Mouse (Mus musculus): Measurements from ENCODE around the gene Mars2. TPM values are rescaled to one million over a fixed set of nuclear protein-coding genes. Genes with fewer than 3 reads are reported as not detected.

Gene Mars2
- polyA plus RNA-seq (2014; fragmentation: Nextera tagmentation; extraction: Ambion mirVana) = 3.4 and 3.9 TPM in 2 replicates

DNA sequence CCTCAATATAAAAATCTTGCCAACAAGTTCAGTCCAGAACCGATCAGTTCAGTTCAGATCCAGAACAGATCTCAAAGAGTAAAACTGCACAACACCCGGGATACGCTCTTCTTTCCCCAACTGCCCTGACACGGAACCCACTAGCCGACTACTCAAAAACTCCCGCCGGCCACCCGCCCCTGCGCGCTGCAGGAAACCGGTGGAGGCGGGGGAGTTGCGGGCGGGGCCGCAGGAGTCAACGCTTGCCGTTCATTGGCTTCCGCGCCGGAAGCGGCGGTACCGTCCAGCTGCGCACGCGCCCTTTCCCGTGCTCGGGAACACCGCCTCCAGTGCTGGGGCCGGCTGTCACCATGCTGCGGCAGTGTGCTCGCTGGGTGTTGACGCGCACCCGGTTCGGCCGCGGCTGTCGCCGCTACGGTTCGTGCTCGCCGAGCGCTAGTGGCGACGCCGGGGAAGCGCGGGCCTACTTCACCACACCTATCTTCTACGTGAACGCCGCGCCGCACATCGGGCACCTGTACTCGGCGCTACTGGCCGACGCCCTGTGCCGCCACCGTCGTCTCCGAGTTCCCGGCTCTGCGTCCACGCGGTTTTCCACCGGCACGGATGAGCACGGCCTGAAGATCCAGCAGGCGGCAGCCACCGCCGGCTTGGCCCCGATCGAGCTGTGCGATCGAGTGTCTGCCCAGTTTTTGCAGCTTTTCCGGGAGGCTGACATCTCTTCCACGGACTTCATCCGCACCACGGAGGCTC is at the start of gene Mars2:
TSS of gene Mars2 (plus strand) at position 288 of the 753 bp plus-strand sequence.
- under 1% methylated on average over 82 of the region's 82 CpGs for WGBS
- Histone ChIP-seq H3K9me3 (ENCODE audit: control insufficient read depth, low read length) (no peaks in the 10 kb centered on the region), H3K27ac (peak within 1 kb of the TSS; percentile 93), H3K4me1 (replicated peaks; ENCODE audit: control insufficient read depth, insufficient read depth, low read length) (peaks cover 38% of the 10 kb centered on the region), H3K27me3 (ENCODE audit: control insufficient read depth, insufficient read depth, low read length) (no peaks in the 10 kb centered on the region), H3K4me3 (replicated peaks; ENCODE audit: low read length) (peak within 1 kb of the TSS; percentile 92), H3K4me2 (replicated peaks) (peak within 1 kb of the TSS; percentile 99), H3K36me3 (replicated peaks; ENCODE audit: control insufficient read depth, insufficient read depth) (no peaks in the 10 kb centered on the region), H3K9ac (peak within 1 kb of the TSS; percentile 90)
- ATAC-seq (ENCODE audit: low FRiP score) (peak; percentile 99), DNase-seq (ENCODE audit: low spot score) (peak; percentile 97)

DNA sequence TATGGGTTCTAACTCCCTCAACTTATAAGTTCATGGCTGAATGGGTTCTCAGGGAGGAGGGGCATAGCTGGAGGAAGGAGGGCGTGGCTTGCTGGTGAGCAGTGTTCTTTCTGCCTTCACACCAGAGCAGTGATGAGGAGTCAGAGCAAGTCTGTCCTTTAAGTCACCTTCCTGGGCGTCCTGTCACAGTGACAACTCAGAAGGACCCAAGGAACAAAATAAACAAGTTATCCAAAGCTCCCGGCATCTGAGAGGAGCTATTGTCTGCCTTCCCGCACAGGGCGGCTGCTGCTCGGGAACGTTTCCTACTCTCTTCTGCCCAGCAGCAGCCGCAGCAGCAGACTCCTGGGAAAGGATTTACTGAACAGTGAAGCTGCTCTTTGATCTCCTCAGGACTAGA is 45.0 kb upstream of the Mars2 start:
- ATAC-seq (ENCODE audit: low FRiP score) (peak; percentile 68; the same call in 1 of the 2 replicates), DNase-seq (ENCODE audit: low spot score) (peak; percentile 44)

DNA sequence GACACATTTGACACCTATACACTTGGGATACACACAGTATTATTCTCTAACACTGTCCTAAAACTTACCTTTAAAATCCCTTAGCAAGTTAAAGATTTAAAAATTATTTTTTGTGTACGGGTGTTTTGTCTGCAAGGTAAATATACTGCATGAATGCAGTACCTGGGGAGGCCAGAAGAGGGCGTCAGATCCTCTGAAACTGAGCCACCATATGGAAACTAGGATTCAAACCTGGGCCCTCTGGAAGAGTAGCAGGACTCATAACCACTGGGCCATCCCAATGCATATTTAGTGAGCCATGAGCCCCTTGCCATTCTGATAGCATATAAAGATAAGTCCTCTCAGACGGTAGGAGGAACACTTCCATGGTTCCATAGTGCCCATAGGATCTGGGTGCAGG is 44.2 kb upstream of the Mars2 start:
- 57% methylated on average over 3 of the region's 3 CpGs for WGBS

More for the DNA sequence above, 45.0 kb upstream of the Mars2 start:
- H3K9me3 ChIP-seq (ENCODE audit: control insufficient read depth, low read length) = no peaks in the 10 kb centered on the region
- H3K27me3 ChIP-seq (ENCODE audit: control insufficient read depth, insufficient read depth, low read length) = no peaks in the 10 kb centered on the region
- peak overlapping the region; percentile 28; the same call in 1 of the 2 replicates for H3K27ac ChIP-seq
- H3K4me1 ChIP-seq (replicated peaks; ENCODE audit: control insufficient read depth, insufficient read depth, low read length) = peaks cover 17% of the 10 kb centered on the region
- H3K36me3 ChIP-seq (replicated peaks; ENCODE audit: control insufficient read depth, insufficient read depth) = no peaks in the 10 kb centered on the region
- H3K9ac ChIP-seq = peak overlapping the region; percentile 37; the same call in 1 of the 2 replicates
- H3K4me3 ChIP-seq (replicated peaks; ENCODE audit: low read length) = peak overlapping the region; percentile 23
- peak overlapping the region; percentile 46 for H3K4me2 ChIP-seq (replicated peaks)
- 17% methylated on average over 8 of the region's 8 CpGs for WGBS

DNA sequence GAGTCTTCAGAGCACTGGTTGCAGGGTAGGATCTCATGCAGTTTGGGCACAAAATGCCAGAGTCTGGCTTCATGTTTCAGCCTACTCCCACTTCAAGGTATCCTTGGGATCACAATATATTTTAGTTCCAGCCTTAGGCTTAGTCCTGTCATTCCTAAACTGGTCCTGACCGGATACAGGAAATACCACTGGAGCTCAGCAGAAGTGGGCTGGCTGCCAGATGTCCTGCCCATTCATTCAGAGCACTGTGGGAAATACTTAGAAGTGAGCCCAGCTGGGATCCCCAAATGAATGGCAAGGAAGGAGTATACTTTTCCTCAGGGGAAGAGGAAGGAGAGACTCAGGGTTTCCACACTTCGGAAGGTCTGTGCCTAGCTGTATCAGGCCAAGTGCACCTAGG is 43.7 kb upstream of the Mars2 start:
- WGBS = 58% methylated on average over 2 of the region's 2 CpGs
- H3K27ac ChIP-seq = no peak overlapping the region; the same call in 1 of the 2 replicates

More for the DNA sequence above, 44.2 kb upstream of the Mars2 start:
- Histone ChIP-seq H3K9me3 (ENCODE audit: control insufficient read depth, low read length) (no peaks in the 10 kb centered on the region), H3K27me3 (ENCODE audit: control insufficient read depth, insufficient read depth, low read length) (no peaks in the 10 kb centered on the region), H3K36me3 (replicated peaks; ENCODE audit: control insufficient read depth, insufficient read depth) (no peaks in the 10 kb centered on the region), H3K4me1 (replicated peaks; ENCODE audit: control insufficient read depth, insufficient read depth, low read length) (peaks cover 17% of the 10 kb centered on the region), H3K9ac (no peak overlapping the region), H3K4me2 (replicated peaks) (no peak overlapping the region), H3K27ac (no peak overlapping the region), H3K4me3 (replicated peaks; ENCODE audit: low read length) (no peak overlapping the region)
- ATAC-seq (ENCODE audit: low FRiP score) (no peak), DNase-seq (ENCODE audit: low spot score) (no peak)

DNA sequence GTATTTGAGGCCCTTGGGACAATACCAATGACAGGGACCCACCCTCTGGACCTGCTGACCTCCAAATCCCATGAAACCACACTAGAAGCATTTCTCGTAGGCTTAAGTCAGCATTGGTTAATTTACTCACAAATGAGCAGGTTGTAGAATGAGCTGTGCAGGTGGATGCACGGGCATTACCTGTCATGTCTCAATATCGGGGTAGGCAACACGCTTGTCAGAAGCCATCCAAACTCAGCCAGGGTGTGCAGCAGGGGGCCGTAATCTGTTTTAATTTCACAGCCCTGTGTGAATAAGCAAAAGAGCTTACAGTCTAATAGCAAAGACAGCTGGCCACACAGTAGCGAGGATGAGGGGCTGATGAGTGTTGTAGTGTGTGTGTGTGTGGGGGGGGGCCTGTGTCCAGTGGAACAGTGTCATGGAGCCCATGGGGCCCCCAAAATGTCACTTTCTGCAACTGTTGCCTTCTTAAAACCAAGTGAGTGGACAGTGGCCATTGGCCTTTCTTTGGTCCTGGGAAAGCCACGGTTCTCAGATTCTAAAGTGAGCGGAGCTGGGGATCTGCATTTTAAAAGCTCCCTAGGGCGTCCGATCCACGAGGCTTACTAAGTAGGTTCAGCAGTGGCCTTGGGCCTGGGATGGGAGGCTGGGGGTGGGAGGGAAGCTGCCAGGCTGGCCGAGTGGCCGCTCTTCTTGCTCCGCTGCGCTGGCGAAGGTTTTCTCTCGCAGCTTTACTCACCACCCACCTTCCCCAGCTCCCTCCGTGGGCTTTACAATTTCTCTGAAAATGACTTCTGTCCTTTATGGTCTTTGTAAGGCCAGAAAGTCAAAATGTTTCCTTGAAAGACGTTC is 42.7 kb upstream of the Mars2 start:
- DNase-seq (ENCODE audit: low spot score) (no peak), ATAC-seq (ENCODE audit: low FRiP score) (peak; percentile 41; the same call in 1 of the 2 replicates)
- Histone ChIP-seq H3K27me3 (ENCODE audit: control insufficient read depth, insufficient read depth, low read length) (no peaks in the 10 kb centered on the region), H3K27ac (no peak overlapping the region), H3K9me3 (ENCODE audit: control insufficient read depth, low read length) (no peaks in the 10 kb centered on the region), H3K4me3 (replicated peaks; ENCODE audit: low read length) (no peak overlapping the region), H3K36me3 (replicated peaks; ENCODE audit: control insufficient read depth, insufficient read depth) (no peaks in the 10 kb centered on the region), H3K4me2 (replicated peaks) (peak overlapping the region; percentile 38), H3K9ac (peak overlapping the region; percentile 21; the same call in 1 of the 2 replicates), H3K4me1 (replicated peaks; ENCODE audit: control insufficient read depth, insufficient read depth, low read length) (peaks cover 17% of the 10 kb centered on the region)
- WGBS = 24% methylated on average over 19 of the region's 19 CpGs

More for the DNA sequence above, 43.7 kb upstream of the Mars2 start:
- peaks cover 17% of the 10 kb centered on the region for H3K4me1 ChIP-seq (replicated peaks; ENCODE audit: control insufficient read depth, insufficient read depth, low read length)
- no peaks in the 10 kb centered on the region for H3K36me3 ChIP-seq (replicated peaks; ENCODE audit: control insufficient read depth, insufficient read depth)
- ATAC-seq (ENCODE audit: low FRiP score) = peak; percentile 15; the same call in 1 of the 2 replicates
- no peak overlapping the region for H3K4me3 ChIP-seq (replicated peaks; ENCODE audit: low read length)
- no peak overlapping the region for H3K4me2 ChIP-seq (replicated peaks)
- H3K27me3 ChIP-seq (ENCODE audit: control insufficient read depth, insufficient read depth, low read length) = no peaks in the 10 kb centered on the region
- H3K9ac ChIP-seq = no peak overlapping the region
- no peak for DNase-seq (ENCODE audit: low spot score)
- H3K9me3 ChIP-seq (ENCODE audit: control insufficient read depth, low read length) = no peaks in the 10 kb centered on the region

DNA sequence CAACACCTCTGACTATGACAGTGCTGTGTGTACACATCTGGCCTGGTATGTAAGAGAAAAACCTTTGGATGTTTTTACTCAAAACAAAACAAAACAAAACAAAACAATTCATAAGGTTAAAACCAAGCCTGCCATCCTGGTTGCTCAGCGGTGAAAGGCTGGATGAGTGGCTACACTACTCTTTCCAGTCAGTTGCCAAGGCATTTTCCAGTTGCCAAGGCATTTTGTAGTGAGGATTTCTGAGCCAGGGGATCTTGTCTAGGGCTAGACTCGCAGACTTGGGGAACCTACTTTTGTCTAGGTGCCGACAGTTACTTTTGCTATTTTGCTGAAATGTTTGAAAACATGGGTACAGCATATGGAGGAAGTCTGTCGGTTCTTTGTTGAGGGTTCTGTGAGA is 42.0 kb upstream of the Mars2 start:
- Histone ChIP-seq H3K36me3 (replicated peaks; ENCODE audit: control insufficient read depth, insufficient read depth) (no peaks in the 10 kb centered on the region), H3K27me3 (ENCODE audit: control insufficient read depth, insufficient read depth, low read length) (no peaks in the 10 kb centered on the region), H3K27ac (no peak overlapping the region), H3K4me1 (replicated peaks; ENCODE audit: control insufficient read depth, insufficient read depth, low read length) (peaks cover 17% of the 10 kb centered on the region), H3K4me2 (replicated peaks) (peak overlapping the region; percentile 38), H3K9ac (no peak overlapping the region), H3K4me3 (replicated peaks; ENCODE audit: low read length) (no peak overlapping the region), H3K9me3 (ENCODE audit: control insufficient read depth, low read length) (no peaks in the 10 kb centered on the region)
- WGBS = 54% methylated on average over 4 of the region's 4 CpGs
- no peak for ATAC-seq (ENCODE audit: low FRiP score)
- no peak for DNase-seq (ENCODE audit: low spot score)

DNA sequence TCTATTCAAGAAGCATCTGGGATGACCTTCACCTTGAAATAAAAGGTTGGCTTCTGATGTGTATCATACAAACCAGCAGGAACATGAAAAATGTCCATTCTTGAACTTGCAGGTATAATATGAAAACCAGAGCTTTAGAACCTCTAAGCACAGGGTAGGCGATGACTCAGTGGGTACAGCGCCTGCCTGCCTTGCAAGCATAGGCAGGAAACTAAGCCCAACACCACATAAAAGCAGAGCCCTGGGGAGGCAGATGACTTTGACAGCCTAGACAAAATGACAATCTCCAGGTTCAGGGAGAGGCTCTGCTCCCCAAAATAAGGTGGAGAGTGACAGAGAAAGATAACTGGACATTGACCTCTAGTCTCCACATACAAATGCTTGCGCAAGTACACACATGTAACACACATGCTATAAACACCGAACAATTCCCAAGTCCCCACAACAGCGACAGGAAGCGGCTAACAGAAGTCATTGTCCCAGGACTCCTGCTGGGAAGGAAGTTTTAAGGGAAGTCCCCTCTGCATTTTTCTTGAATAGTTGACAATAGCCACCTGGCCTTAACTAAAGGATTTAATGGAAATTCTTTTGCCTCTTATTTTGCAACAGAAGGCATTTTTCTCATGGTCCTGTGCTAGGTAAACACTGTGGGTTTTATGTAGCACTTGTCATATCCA is 40.5 kb upstream of the Mars2 start:
- no peak for ATAC-seq (ENCODE audit: low FRiP score)
- Histone ChIP-seq H3K27ac (no peak overlapping the region), H3K4me1 (replicated peaks; ENCODE audit: control insufficient read depth, insufficient read depth, low read length) (peaks cover 17% of the 10 kb centered on the region), H3K36me3 (replicated peaks; ENCODE audit: control insufficient read depth, insufficient read depth) (no peaks in the 10 kb centered on the region), H3K4me3 (replicated peaks; ENCODE audit: low read length) (no peak overlapping the region), H3K4me2 (replicated peaks) (no peak overlapping the region), H3K27me3 (ENCODE audit: control insufficient read depth, insufficient read depth, low read length) (no peaks in the 10 kb centered on the region), H3K9ac (no peak overlapping the region), H3K9me3 (ENCODE audit: control insufficient read depth, low read length) (no peaks in the 10 kb centered on the region)
- WGBS = 50% methylated on average over 6 of the region's 6 CpGs
- DNase-seq (ENCODE audit: low spot score) = no peak

DNA sequence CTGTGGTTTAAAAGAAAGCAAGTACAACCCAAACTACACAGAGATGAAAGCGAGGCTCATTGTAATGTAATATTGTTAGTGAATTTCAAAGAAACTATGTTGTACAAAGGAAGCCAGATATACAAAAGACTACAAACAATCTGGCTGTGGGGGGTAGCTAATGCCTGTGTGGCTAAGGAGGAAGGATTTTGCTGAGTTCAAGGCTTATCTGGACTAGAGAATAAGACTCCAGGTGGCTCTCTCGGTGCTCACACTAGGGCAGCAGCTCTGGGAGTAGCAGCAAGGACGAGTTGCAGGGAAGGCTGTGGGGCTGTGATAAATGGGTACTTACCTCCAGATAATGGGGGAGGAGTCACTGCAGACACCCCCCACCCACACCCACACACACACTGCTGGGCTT is 38.3 kb upstream of the Mars2 start:
- Histone ChIP-seq H3K9me3 (ENCODE audit: control insufficient read depth, low read length) (no peaks in the 10 kb centered on the region), H3K4me3 (replicated peaks; ENCODE audit: low read length) (no peak overlapping the region), H3K27ac (no peak overlapping the region), H3K36me3 (replicated peaks; ENCODE audit: control insufficient read depth, insufficient read depth) (no peaks in the 10 kb centered on the region), H3K4me2 (replicated peaks) (no peak overlapping the region), H3K4me1 (replicated peaks; ENCODE audit: control insufficient read depth, insufficient read depth, low read length) (peaks cover 13% of the 10 kb centered on the region), H3K27me3 (ENCODE audit: control insufficient read depth, insufficient read depth, low read length) (no peaks in the 10 kb centered on the region), H3K9ac (no peak overlapping the region)
- DNase-seq (ENCODE audit: low spot score) = no peak
- no peak for ATAC-seq (ENCODE audit: low FRiP score)
- 13% methylated on average over 3 of the region's 3 CpGs for WGBS
